Comparison of ENCODE assay signal across 8 mouse cellular contexts in the genomic region with DNA sequence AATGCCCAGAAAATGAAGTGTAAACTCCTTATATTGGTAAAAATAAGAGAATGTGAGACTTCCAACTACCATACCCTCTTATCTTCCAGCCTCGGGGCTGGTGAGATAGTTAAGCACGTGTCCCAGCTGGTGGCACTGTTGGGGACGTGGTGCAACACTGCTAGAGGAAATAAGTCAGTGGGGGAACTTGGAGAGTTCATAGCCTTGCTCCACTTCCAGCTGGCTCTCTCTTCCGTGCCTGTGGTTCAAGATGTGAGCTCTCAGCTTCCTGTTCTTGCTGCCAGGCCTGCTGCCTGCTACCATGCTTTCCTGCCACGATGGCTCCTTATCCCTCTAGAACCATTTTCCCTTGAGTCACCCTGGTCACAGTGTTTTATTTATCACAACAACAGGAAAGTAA. TPM values are rescaled to one million over a fixed set of nuclear protein-coding genes. Genes with fewer than 3 reads are reported as not detected.
DNase-seq lines count a peak whose midpoint lies in the region; ATAC-seq lines count a peak whose summit lies in the region.

No protein-coding gene starts in this region.

- no peak overlapping the region for H3K4me3 ChIP-seq in heart, embryonic 14.5 days (ENCODE audit: control insufficient read depth in 1 of 2, insufficient read depth in 1 of 2, low read depth in 1 of 2, low read length in 2 of 2)
- H3K4me3 ChIP-seq in lung, embryonic 15.5 days = no peak overlapping the region

- intact Hi-C loops in left cerebral cortex, postnatal 4 days (cut with DNase I) = no loop called here

- 10% methylated on average over 5 of the region's 5 CpGs for WGBS in heart, embryonic 14.5 days
- 28% methylated on average over 5 of the region's 5 CpGs for WGBS in lung, embryonic 15.5 days

- H3K36me3 ChIP-seq in heart, embryonic 14.5 days (ENCODE audit: control insufficient read depth, insufficient read depth, low read length) = no peaks in the 10 kb centered on the region
- no peaks in the 10 kb centered on the region for H3K36me3 ChIP-seq in lung, embryonic 15.5 days

- ATAC-seq in heart, embryonic 14.5 days (ENCODE audit: insufficient number of reproducible peaks, insufficient read depth, low FRiP score, low read depth) = 0 out of 2 replicates have a peak, but pooled peaks have one; percentile 55
- peak; percentile 57; the same call in 1 of the 2 replicates for ATAC-seq in lung, embryonic 15.5 days (ENCODE audit: borderline replicate concordance, extremely low read depth, low FRiP score, low TSS enrichment)

- H3K9ac ChIP-seq in heart, embryonic 14.5 days (ENCODE audit: low read length) = no peak overlapping the region
- no peak overlapping the region for H3K9ac ChIP-seq in lung, embryonic 15.5 days

- DNase-seq in left cerebral cortex, postnatal 4 days = peak; percentile 9
- DNase-seq in left cerebral cortex, adult 8-10 months (ENCODE audit: low spot score in 2 of 2) = no peak
- peak; percentile 44 for DNase-seq in cerebellum, adult 11 months
- DNase-seq in thymus, postnatal 14 days = peak; percentile 69
- no peak for DNase-seq in right cerebral cortex, postnatal 14 days
- no peak for DNase-seq in right cerebral cortex, adult 2 months (ENCODE audit: low spot score in 2 of 2)

- no peak overlapping the region for H3K4me2 ChIP-seq in heart, embryonic 14.5 days (ENCODE audit: low read length)
- no peak overlapping the region for H3K4me2 ChIP-seq in lung, embryonic 15.5 days

- peaks cover 28 to 50% of the 10 kb centered on the region in 2 experiments for H3K4me1 ChIP-seq in heart, embryonic 14.5 days (ENCODE audit: control insufficient read depth in 2 of 2, insufficient read depth in 2 of 2, low read length in 2 of 2)
- peaks cover 35% of the 10 kb centered on the region for H3K4me1 ChIP-seq in lung, embryonic 15.5 days

- H3K27ac ChIP-seq in heart, embryonic 14.5 days (replicated peaks in 1 of 2; ENCODE audit: control insufficient read depth in 1 of 2, insufficient read depth in 1 of 2, low read depth in 2 of 2, low read length in 2 of 2) = peak overlapping the region; percentile 81 to 89
- no peak overlapping the region for H3K27ac ChIP-seq in lung, embryonic 15.5 days

- H3K27me3 ChIP-seq in heart, embryonic 14.5 days (ENCODE audit: control insufficient read depth, insufficient read depth, low read length) = no peaks in the 10 kb centered on the region
- no peaks in the 10 kb centered on the region for H3K27me3 ChIP-seq in lung, embryonic 15.5 days

- H3K9me3 ChIP-seq in heart, embryonic 14.5 days (ENCODE audit: control insufficient read depth, low read length) = no peaks in the 10 kb centered on the region
- H3K9me3 ChIP-seq in lung, embryonic 15.5 days = no peaks in the 10 kb centered on the region

RNA-seq across cellular contexts. Expression of gene Rsbn1l, which starts 15.0 kb away (rescaled TPM):
- 10 to 100 TPM; 14.5 to 14.8 TPM for total RNA-seq in left cerebral cortex, postnatal 4 days (2021)
- total RNA-seq in left cerebral cortex, adult 8-10 months (2022) = 10 to 100 TPM; 17.9 to 19.3 (median 19.0) TPM
- 7.9 and 9.5 TPM in 2 replicates for polyA plus RNA-seq in heart, embryonic 14.5 days (2014; fragmentation: Nextera tagmentation; extraction: Ambion mirVana)
- polyA plus RNA-seq in lung, embryonic 15.5 days (2015; fragmentation: Nextera tagmentation; extraction: Ambion mirVana) = 4.5 and 4.9 TPM in 2 replicates

RNA-seq across cellular contexts. Expression of gene Tmem60, which starts 59.2 kb away (rescaled TPM):
- total RNA-seq in left cerebral cortex, postnatal 4 days (2021) = 10 to 100 TPM; 19.7 to 23.7 TPM
- 10 to 100 TPM; 23.1 to 25.3 (median 24.4) TPM for total RNA-seq in left cerebral cortex, adult 8-10 months (2022)
- polyA plus RNA-seq in heart, embryonic 14.5 days (2014; fragmentation: Nextera tagmentation; extraction: Ambion mirVana) = 53.3 and 56.2 TPM in 2 replicates
- 44.4 and 47.6 TPM in 2 replicates for polyA plus RNA-seq in lung, embryonic 15.5 days (2015; fragmentation: Nextera tagmentation; extraction: Ambion mirVana)

RNA-seq across cellular contexts. Expression of gene Phtf2, which starts 59.3 kb away (rescaled TPM):
- 10 to 100 TPM; 35.3 to 36.2 TPM for total RNA-seq in left cerebral cortex, postnatal 4 days (2021)
- total RNA-seq in left cerebral cortex, adult 8-10 months (2022) = 10 to 100 TPM; 14.1 to 16.6 (median 15.0) TPM
- 44.7 and 46.0 TPM in 2 replicates for polyA plus RNA-seq in heart, embryonic 14.5 days (2014; fragmentation: Nextera tagmentation; extraction: Ambion mirVana)
- 10.7 and 11.2 TPM in 2 replicates for polyA plus RNA-seq in lung, embryonic 15.5 days (2015; fragmentation: Nextera tagmentation; extraction: Ambion mirVana)

Comparison
In these comparisons a context has a peak if more than half of its experiments do, and no peak if none do; other contexts are left out.
1. DNase-seq: peak in left cerebral cortex, postnatal 4 days (single experiment), cerebellum, adult 11 months (single experiment) and thymus, postnatal 14 days (single experiment); none in left cerebral cortex, adult 8-10 months (0 of 2), right cerebral cortex, postnatal 14 days (single experiment) and right cerebral cortex, adult 2 months (0 of 2).